Mouse (Mus musculus): Measurements from ENCODE around the gene Poldip3. TPM values are rescaled to one million over a fixed set of nuclear protein-coding genes. Genes with fewer than 3 reads are reported as not detected.

The Poldip3 gene
- polyA plus RNA-seq, 1 experiment from 2014 or later, result 172 TPM

DNA sequence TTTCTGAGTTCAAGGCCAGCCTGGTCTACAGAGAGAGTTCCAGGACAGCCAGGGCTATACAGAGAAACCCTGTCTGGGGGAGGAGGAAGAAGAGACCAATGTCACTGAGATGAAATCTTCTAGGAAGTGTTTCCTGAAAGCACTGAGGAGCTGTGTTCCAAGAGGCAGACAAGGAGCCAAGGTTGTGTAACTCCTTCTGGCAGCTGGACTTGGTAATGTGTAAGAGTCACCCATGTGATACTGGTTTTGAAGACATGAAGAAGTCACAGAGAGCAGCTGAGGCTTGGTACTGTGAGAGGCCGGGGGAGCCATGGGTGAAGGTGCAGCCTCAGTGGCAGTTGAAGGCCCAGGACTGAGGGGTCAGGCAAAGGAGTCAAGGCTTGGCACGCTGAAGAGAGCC lies 55.5 kb downstream of the Poldip3 start:
- no peaks in the 10 kb centered on the region for H3K9me3 ChIP-seq
- peaks cover 12% of the 10 kb centered on the region for H3K4me1 ChIP-seq
- no peak overlapping the region for H3K27ac ChIP-seq
- WGBS, result 82% methylated on average over 2 of the region's 2 CpGs
- no peak overlapping the region for H3K4me2 ChIP-seq (replicated peaks)
- ATAC-seq (ENCODE audit: insufficient number of reproducible peaks, insufficient read depth, low FRiP score, low TSS enrichment), result no peak
- no peak overlapping the region for H3K9ac ChIP-seq
- H3K36me3 ChIP-seq, result no peaks in the 10 kb centered on the region
- peaks cover 20% of the 10 kb centered on the region for H3K27me3 ChIP-seq
- no peak overlapping the region for H3K4me3 ChIP-seq

DNA sequence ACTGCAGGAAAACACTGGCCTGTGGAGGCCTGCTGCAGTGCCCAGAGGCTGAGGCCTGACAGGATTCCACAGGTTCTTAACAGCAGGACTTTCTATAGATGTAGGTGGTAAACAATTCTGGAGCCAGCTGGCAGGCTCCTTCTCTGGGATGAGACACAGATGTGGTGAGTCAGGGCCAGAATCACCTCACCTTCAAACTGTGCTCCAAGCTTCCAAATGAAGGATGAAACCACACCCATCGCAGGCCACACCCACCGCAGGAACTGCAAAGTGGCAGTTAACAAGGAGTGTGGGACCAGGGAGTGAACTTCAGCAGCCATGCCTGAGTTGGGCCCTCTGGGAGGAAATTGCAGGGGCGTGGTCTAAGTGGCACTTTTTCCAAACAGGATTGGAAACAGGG lies 58.3 kb downstream of the Poldip3 start:
- no peak overlapping the region for H3K27ac ChIP-seq
- H3K4me2 ChIP-seq (replicated peaks), result no peak overlapping the region
- H3K36me3 ChIP-seq, result no peaks in the 10 kb centered on the region
- H3K27me3 ChIP-seq, result peaks cover 22% of the 10 kb centered on the region
- H3K4me1 ChIP-seq, result peaks cover 12% of the 10 kb centered on the region
- H3K4me3 ChIP-seq, result no peak overlapping the region
- no peak for ATAC-seq (ENCODE audit: insufficient number of reproducible peaks, insufficient read depth, low FRiP score, low TSS enrichment)
- H3K9ac ChIP-seq, result no peak overlapping the region
- 35% methylated on average over 3 of the region's 3 CpGs for WGBS
- no peaks in the 10 kb centered on the region for H3K9me3 ChIP-seq

DNA sequence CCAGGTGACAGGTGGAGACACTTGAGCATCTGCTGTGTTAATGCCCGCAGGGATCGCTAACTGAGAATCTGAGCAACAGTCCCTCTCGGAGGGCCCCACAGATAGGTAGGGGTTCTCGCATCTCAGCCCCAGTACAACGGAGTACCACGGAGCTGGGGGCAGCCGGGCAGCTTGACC lies 59.9 kb downstream of the Poldip3 start, which contains the start of gene Serhl:
Gene Serhl, plus strand, starts transcription at position 78 of the 177 bp plus-strand sequence.
- peaks cover 22% of the 10 kb centered on the region for H3K27me3 ChIP-seq
- no peak for ATAC-seq (ENCODE audit: insufficient number of reproducible peaks, insufficient read depth, low FRiP score, low TSS enrichment)
- 0 out of 2 replicates have a peak within 1 kb of the TSS, but pooled peaks have one; percentile 10 for H3K9ac ChIP-seq
- H3K4me2 ChIP-seq (replicated peaks), result peak within 1 kb of the TSS; percentile 37
- H3K9me3 ChIP-seq, result no peaks in the 10 kb centered on the region
- H3K27ac ChIP-seq, result no peak within 1 kb of the TSS
- no peaks in the 10 kb centered on the region for H3K36me3 ChIP-seq
- H3K4me3 ChIP-seq, result no peak within 1 kb of the TSS
- WGBS, result 12% methylated on average over 7 of the region's 7 CpGs
- peaks cover 14% of the 10 kb centered on the region for H3K4me1 ChIP-seq

DNA sequence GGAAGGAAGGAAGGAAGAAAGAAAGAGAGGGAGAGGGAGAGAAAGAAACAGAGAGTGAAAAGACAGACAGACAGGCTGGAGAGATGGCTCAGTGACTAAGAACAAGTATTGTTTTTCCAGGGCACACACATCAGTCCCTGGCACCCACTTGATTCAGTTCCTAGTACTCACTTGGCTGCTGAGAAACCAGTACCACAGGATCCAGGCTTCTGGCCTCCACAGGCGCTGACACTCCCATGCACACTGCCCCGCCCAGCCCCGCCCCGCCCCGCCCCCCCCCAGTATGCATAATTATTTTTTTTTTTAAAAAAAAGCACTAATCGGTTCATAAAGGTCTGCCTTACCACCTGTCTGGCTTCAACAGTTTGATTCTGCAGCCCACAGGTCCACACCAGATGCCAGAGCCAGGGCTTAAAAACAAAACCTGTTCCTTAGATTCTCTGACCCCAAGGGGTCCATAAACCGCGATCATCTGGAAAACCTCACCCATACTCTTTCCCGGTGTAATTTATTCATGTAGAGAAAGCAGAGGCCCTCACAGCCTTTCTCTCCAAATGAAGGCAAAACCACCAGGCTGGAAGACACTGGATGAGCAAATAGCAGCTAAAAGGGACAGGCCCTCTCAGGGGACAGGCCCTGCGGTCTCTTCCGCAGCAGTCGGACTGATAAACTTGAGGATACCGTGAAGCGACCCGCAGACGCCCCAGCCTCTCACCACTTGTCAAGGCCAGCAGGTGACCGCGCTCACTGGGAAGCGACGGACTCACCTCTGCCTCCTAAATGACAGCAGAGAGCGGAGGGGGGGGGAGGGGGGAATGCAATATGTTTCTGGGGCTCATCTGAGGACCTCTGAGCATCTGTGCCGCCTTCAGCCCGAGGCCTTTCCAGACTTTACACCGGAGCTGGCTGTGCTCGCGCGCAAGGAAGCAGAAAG lies 60.4 kb downstream of the Poldip3 start:
- Histone ChIP-seq H3K27me3 (peaks cover 22% of the 10 kb centered on the region), H3K36me3 (no peaks in the 10 kb centered on the region), H3K9ac (0 out of 2 replicates have a peak overlapping the region, but pooled peaks have one; percentile 10), H3K27ac (no peak overlapping the region), H3K4me2 (replicated peaks) (peak overlapping the region; percentile 37), H3K4me3 (no peak overlapping the region), H3K4me1 (peaks cover 19% of the 10 kb centered on the region), H3K9me3 (no peaks in the 10 kb centered on the region)
- WGBS, result 5% methylated on average over 27 of the region's 27 CpGs
- ATAC-seq (ENCODE audit: insufficient number of reproducible peaks, insufficient read depth, low FRiP score, low TSS enrichment), result no peak

DNA sequence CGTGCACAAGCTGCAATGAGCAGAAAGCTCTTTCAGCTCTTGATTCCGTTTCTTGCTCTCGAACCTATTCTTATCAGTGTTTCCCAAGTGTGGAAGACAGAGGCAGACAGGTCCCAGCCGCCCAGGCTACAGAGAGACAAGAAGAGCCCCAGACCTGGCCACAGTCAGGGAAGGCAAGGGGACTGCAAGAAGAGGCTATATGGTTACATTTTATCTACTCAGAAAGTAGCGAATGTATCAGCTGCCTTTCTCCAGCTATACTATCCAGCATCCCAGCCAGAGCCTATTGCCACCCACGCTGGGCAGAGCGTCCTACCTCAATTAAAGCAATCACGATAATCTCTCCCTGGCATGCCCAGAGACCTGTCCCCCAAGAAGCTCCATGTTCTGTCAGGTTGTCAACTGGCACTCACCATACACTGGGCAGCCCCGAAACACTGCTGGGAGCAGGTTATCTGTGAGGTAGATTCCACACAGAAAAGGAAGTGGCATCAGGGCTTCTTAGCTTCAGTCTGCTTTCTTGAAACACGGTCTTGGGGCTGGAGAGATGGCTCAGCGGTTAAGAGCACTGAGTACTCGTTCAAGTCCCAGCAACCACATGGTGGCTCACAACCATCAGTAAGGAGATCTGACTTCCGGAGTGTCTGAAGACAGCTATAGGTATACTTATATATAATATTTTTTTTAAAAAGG lies 62.4 kb downstream of the Poldip3 start:
- Histone ChIP-seq H3K4me1 (peaks cover 22% of the 10 kb centered on the region), H3K9ac (no peak overlapping the region), H3K9me3 (no peaks in the 10 kb centered on the region), H3K4me3 (no peak overlapping the region), H3K36me3 (no peaks in the 10 kb centered on the region), H3K4me2 (replicated peaks) (no peak overlapping the region), H3K27me3 (peaks cover 22% of the 10 kb centered on the region), H3K27ac (no peak overlapping the region)
- no peak for ATAC-seq (ENCODE audit: insufficient number of reproducible peaks, insufficient read depth, low FRiP score, low TSS enrichment)
- 84% methylated on average over 13 of the region's 13 CpGs for WGBS

DNA sequence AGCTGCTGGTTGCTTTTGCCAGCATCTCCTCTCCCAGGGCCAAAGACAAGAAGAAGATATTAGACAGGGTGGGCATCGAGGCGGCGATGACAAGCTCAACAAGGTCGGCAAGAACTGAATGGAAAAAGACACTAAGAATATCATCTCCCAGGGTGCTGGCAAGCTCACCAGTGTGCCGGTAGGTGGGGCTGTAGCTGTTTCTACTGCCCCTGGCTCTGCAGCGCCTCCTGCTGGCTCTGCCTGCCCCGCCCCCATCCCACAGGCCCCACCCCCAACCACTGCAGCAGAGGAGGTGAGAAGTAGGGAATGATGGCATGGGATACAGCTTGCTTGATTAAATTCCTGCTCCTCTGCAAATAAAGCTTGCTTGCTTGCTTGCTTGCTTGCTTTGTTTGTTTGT lies 63.3 kb downstream of the Poldip3 start:
- H3K27me3 ChIP-seq, result peaks cover 22% of the 10 kb centered on the region

DNA sequence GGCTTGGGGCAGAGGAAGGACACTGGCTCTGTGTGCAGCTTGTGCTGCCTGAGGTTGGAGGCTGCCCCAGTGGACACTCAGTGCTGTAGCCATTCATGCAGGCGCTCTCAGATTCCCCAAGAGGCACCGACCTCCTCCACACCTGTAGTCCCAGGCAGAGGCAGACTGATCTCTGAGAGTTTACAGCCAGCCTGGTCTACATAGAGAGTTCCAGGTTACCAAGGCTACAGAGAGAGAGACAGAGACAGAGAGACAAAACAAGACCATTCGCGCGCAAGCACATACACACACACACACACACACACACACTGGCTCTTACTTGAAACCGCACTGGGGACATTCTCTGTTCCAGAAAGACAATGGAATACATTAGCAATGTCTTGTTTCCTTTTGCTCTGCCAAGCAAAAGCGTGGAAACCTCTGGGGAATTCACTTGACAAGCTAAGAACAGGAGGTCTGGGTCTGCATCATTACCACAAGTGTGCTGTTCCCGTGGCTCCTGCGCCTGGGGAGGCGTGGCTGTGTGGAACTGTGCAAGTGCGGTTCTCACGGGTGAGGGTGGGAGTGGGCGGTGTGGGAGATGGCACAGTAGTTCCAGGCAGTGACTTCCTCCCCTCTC lies 65.1 kb downstream of the Poldip3 start:
- H3K27ac ChIP-seq, result no peak overlapping the region
- WGBS, result 58% methylated on average over 13 of the region's 13 CpGs
- no peak for ATAC-seq (ENCODE audit: insufficient number of reproducible peaks, insufficient read depth, low FRiP score, low TSS enrichment)
- H3K4me1 ChIP-seq, result peaks cover 15% of the 10 kb centered on the region
- no peak overlapping the region for H3K4me2 ChIP-seq (replicated peaks)
- H3K36me3 ChIP-seq, result no peaks in the 10 kb centered on the region
- no peak overlapping the region for H3K4me3 ChIP-seq
- peaks cover 14% of the 10 kb centered on the region for H3K27me3 ChIP-seq
- H3K9me3 ChIP-seq, result no peaks in the 10 kb centered on the region
- no peak overlapping the region for H3K9ac ChIP-seq

More for the DNA sequence above, 63.3 kb downstream of the Poldip3 start:
- WGBS, result 33% methylated on average over 7 of the region's 7 CpGs
- ATAC-seq (ENCODE audit: insufficient number of reproducible peaks, insufficient read depth, low FRiP score, low TSS enrichment), result no peak
- no peak overlapping the region for H3K27ac ChIP-seq
- no peaks in the 10 kb centered on the region for H3K9me3 ChIP-seq
- H3K36me3 ChIP-seq, result no peaks in the 10 kb centered on the region
- H3K4me3 ChIP-seq, result no peak overlapping the region
- H3K4me2 ChIP-seq (replicated peaks), result no peak overlapping the region
- no peak overlapping the region for H3K9ac ChIP-seq
- peaks cover 22% of the 10 kb centered on the region for H3K4me1 ChIP-seq

DNA sequence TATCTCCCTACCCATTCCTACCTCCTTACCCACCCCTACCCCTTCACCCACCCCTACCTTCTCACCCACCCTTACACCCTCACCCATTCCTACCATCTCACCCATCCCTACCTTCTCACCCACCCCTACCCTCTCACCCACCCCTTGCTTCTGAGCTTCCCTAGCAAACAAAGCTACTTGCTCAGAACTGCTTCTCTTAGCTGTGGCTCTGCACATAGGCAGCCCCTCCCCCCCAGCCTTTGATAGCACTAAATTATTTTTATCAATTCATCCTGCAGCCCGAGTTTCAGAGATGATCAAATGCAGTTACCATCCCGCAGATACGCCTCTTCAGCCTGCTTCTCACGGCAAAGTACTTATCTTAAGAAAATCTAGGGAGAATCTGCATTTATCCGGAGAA lies 65.7 kb downstream of the Poldip3 start:
- 56% methylated on average over 5 of the region's 5 CpGs for WGBS
- Histone ChIP-seq H3K4me2 (replicated peaks) (no peak overlapping the region), H3K4me3 (no peak overlapping the region), H3K9me3 (no peaks in the 10 kb centered on the region), H3K36me3 (no peaks in the 10 kb centered on the region), H3K4me1 (peaks cover 10% of the 10 kb centered on the region), H3K27ac (no peak overlapping the region), H3K9ac (no peak overlapping the region), H3K27me3 (peaks cover 10% of the 10 kb centered on the region; the same call in 1 of the 2 replicates)
- no peak for ATAC-seq (ENCODE audit: insufficient number of reproducible peaks, insufficient read depth, low FRiP score, low TSS enrichment)

Other genes starting within 250 kb of the Poldip3 start
- gene Tcf20, start 161.5 kb downstream of the Poldip3 start, polyA plus RNA-seq (2016; fragmentation: Nextera tagmentation; extraction: Ambion mirVana), result 13.9 and 15.1 TPM in 2 replicates
- 2.3 and 3.0 TPM in 2 replicates for gene Nfam1, start 116.1 kb downstream of the Poldip3 start, polyA plus RNA-seq (2016; fragmentation: Nextera tagmentation; extraction: Ambion mirVana)
- gene Serhl, start 59.9 kb downstream of the Poldip3 start, polyA plus RNA-seq (2016; fragmentation: Nextera tagmentation; extraction: Ambion mirVana), result 56.2 and 57.8 TPM in 2 replicates
- 52.3 and 59.3 TPM in 2 replicates for gene Rrp7a, start 26.6 kb downstream of the Poldip3 start, polyA plus RNA-seq (2016; fragmentation: Nextera tagmentation; extraction: Ambion mirVana)
- 107 and 111 TPM in 2 replicates for gene Cyb5r3, start 23.2 kb upstream of the Poldip3 start, polyA plus RNA-seq (2016; fragmentation: Nextera tagmentation; extraction: Ambion mirVana)
- gene A4galt, start 102.4 kb upstream of the Poldip3 start, polyA plus RNA-seq (2016; fragmentation: Nextera tagmentation; extraction: Ambion mirVana), result 1.3 TPM in 2 replicates
- 43.2 and 43.3 TPM in 2 replicates for gene Arfgap3, start 200.9 kb upstream of the Poldip3 start, polyA plus RNA-seq (2016; fragmentation: Nextera tagmentation; extraction: Ambion mirVana)

Data from embryonic facial prominence, embryonic 12.5 days (tissue).